Mouse (Mus musculus) spleen, adult 2 months (tissue): ENCODE results near the gene Gm20379. TPM values are rescaled to one million over a fixed set of nuclear protein-coding genes. Genes with fewer than 3 reads are reported as not detected.
A peak's percentile ranks its signal among the peaks of the same experiment; 100 is the strongest.

Experiments used
- DNase-seq, 2 experiments: peaks; one replicate each; pipeline versions ENCODE4 v3.0.0 to v3.0.0-alpha.2; 2012 to 2021; ENCODE audit warnings: low spot score in 2 of 2, low read depth in 1 of 2
- H3K27ac ChIP-seq: fragments of 200-500 bp; 2 replicates; pipeline ENCODE4 v1.5.1; 2012; ENCODE audit warnings: low read length, inconsistent platforms; ENCODE audit not compliant: insufficient read depth
- H3K27me3 ChIP-seq: fragments of 200-500 bp; 2 replicates; pipeline ENCODE4 v1.6.1; 2012; ENCODE audit warnings: mild to moderate bottlenecking, moderate library complexity, low read length, inconsistent platforms; ENCODE audit not compliant: control insufficient read depth, insufficient read depth
- H3K36me3 ChIP-seq: fragments of 200-500 bp; 2 replicates; pipeline ENCODE4 v1.6.1; 2012; ENCODE audit warnings: mild to moderate bottlenecking, low read length, inconsistent platforms; ENCODE audit not compliant: control insufficient read depth, insufficient read depth
- H3K4me1 ChIP-seq: fragments of 200-500 bp; 2 replicates; pipeline ENCODE4 v1.6.1; 2011; ENCODE audit warnings: inconsistent platforms; ENCODE audit not compliant: control insufficient read depth, insufficient read depth, insufficient read length
- H3K4me3 ChIP-seq: fragments of 200-500 bp; 2 replicates; pipeline ENCODE4 v1.5.1; 2011; ENCODE audit warnings: mild to moderate bottlenecking, inconsistent platforms; ENCODE audit not compliant: insufficient read depth, insufficient read length; ENCODE audit errors: extremely low read depth
- CTCF ChIP-seq: fragments of 200-500 bp; IDR thresholded peaks from 2 replicates; pipeline ENCODE4 v1.5.1; 2011; ENCODE audit warnings: mild to moderate bottlenecking, inconsistent platforms; ENCODE audit not compliant: insufficient read depth, insufficient read length, insufficient replicate concordance; ENCODE audit errors: extremely low read depth
- POLR2A ChIP-seq: fragments of 200-500 bp; IDR thresholded peaks from 2 replicates; pipeline ENCODE4 v1.6.1; 2011; ENCODE audit warnings: low read depth, low read length, inconsistent platforms
- WGBS: fragments of 180-500 bp; shearing (Covaris S2); methylation state at CpG from one replicate; pipeline ENCODE4 v1.1.7; 2018; 5-methylcytosine and 5-hydroxymethylcytosine counted together
- polyA plus RNA-seq: library from polyadenylated mRNA; depleted of rRNA; stranded (reverse); fragments of >200 nt; gene quantifications from 2 replicates; pipeline ENCODE4 v1.2.3, GENCODE M21; 2012

Gm20379 gene
- polyA plus RNA-seq, 1 experiment = not detected

GRCm38 (mm10) chr13:92303062-92303948, 2.5 kb upstream of the Gm20379 start:
- Histone ChIP-seq H3K36me3 (peaks cover 11% of the 10 kb centered on the region; the same call in 1 of the 2 replicates), H3K4me3 (no peak overlapping the region), H3K27ac (no peak overlapping the region), H3K4me1 (no peaks in the 10 kb centered on the region; the same call in 1 of the 2 replicates), H3K27me3 (no peaks in the 10 kb centered on the region)
- DNase-seq = no peak
- no peak for TF ChIP-seq POLR2A
- no peak for TF ChIP-seq CTCF
- 88% methylated on average over 8 of the region's 8 CpGs for WGBS

- H3K27ac ChIP-seq = no peak overlapping the region
- peaks cover 14% of the 10 kb centered on the region for H3K36me3 ChIP-seq
- H3K4me1 ChIP-seq = no peaks in the 10 kb centered on the region; the same call in 1 of the 2 replicates
- no peak for DNase-seq
- H3K4me3 ChIP-seq = no peak overlapping the region
- TF ChIP-seq CTCF (no peak), POLR2A (no peak)
- H3K27me3 ChIP-seq = no peaks in the 10 kb centered on the region
- WGBS = 84% methylated on average over 5 of the region's 5 CpGs
These were observed 1.5 kb upstream of the Gm20379 start for GRCm38 (mm10) chr13:92304291-92304690.

- no peak for DNase-seq
- 87% methylated on average over 5 of the region's 5 CpGs for WGBS
These were observed 8.8 kb downstream of the Gm20379 start for GRCm38 (mm10) chr13:92314613-92315012.

GRCm38 (mm10) chr13:92320770-92321169, 15.0 kb downstream of the Gm20379 start:
- H3K36me3 ChIP-seq = peaks cover 2% of the 10 kb centered on the region
- TF ChIP-seq POLR2A = no peak
- no peak for TF ChIP-seq CTCF
- WGBS = 32% methylated on average over 5 of the region's 5 CpGs
- no peaks in the 10 kb centered on the region for H3K27me3 ChIP-seq
- peak in 1 of 2 experiments; percentile 38 for DNase-seq
- no peak overlapping the region for H3K4me3 ChIP-seq
- H3K4me1 ChIP-seq = peaks cover 4% of the 10 kb centered on the region; the same call in 1 of the 2 replicates
- H3K27ac ChIP-seq = no peak overlapping the region

More at GRCm38 (mm10) chr13:92314613-92315012, 8.8 kb downstream of the Gm20379 start:
- Histone ChIP-seq H3K27ac (no peak overlapping the region), H3K4me3 (no peak overlapping the region), H3K36me3 (peaks cover 6% of the 10 kb centered on the region), H3K4me1 (no peaks in the 10 kb centered on the region), H3K27me3 (no peaks in the 10 kb centered on the region)
- TF ChIP-seq CTCF = no peak
- no peak for TF ChIP-seq POLR2A

- Histone ChIP-seq H3K4me1 (peaks cover 2% of the 10 kb centered on the region; the same call in 1 of the 2 replicates), H3K27ac (no peak overlapping the region), H3K36me3 (no peaks in the 10 kb centered on the region; the same call in 1 of the 2 replicates), H3K4me3 (no peak overlapping the region), H3K27me3 (no peaks in the 10 kb centered on the region)
- no peak for DNase-seq
- 83% methylated on average over 5 of the region's 5 CpGs for WGBS
- TF ChIP-seq CTCF (no peak), POLR2A (no peak)
These were observed 20.2 kb downstream of the Gm20379 start for GRCm38 (mm10) chr13:92326030-92326429.

GRCm38 (mm10) chr13:92328000-92328399, 22.2 kb downstream of the Gm20379 start:
- WGBS = 65% methylated on average over 2 of the region's 2 CpGs
- no peak overlapping the region for H3K27ac ChIP-seq
- H3K27me3 ChIP-seq = no peaks in the 10 kb centered on the region
- H3K4me1 ChIP-seq = no peaks in the 10 kb centered on the region
- no peak for DNase-seq
- no peak overlapping the region for H3K4me3 ChIP-seq
- TF ChIP-seq POLR2A (no peak), CTCF (no peak)
- H3K36me3 ChIP-seq = no peaks in the 10 kb centered on the region

GRCm38 (mm10) chr13:92330621-92331020, 24.8 kb downstream of the Gm20379 start:
- DNase-seq = no peak
- Histone ChIP-seq H3K36me3 (no peaks in the 10 kb centered on the region), H3K4me1 (no peaks in the 10 kb centered on the region), H3K27ac (no peak overlapping the region), H3K27me3 (no peaks in the 10 kb centered on the region), H3K4me3 (no peak overlapping the region)
- no peak for TF ChIP-seq POLR2A
- TF ChIP-seq CTCF = no peak
- 91% methylated on average over 3 of the region's 3 CpGs for WGBS
